Mouse (Mus musculus) liver, embryonic 14.5 days (tissue): ENCODE measurements around the gene Chd4. TPM values are rescaled to one million over a fixed set of nuclear protein-coding genes. Genes with fewer than 3 reads are reported as not detected.
A peak's percentile ranks its signal among the peaks of the same experiment; 100 is the strongest.

Experiments
- ATAC-seq: fragments of 200-750 bp; cut with Nextera tagmentation; 2 replicates; pipeline ENCODE4 v1.8.0; 2017; ENCODE audit warnings: moderate number of reproducible peaks, mild to moderate bottlenecking, moderate library complexity; ENCODE audit not compliant: insufficient read depth
- DNase-seq, 3 experiments: peaks; one replicate each; pipeline ENCODE4 v3.0.0-alpha.2; 2012 to 2013; ENCODE audit warnings: low read depth in 3 of 3, low spot score in 3 of 3
- H3K27ac ChIP-seq: fragments of 300-500 bp; sonication (generic); 2 replicates; pipeline ENCODE4 v1.5.1; 2014; ENCODE audit warnings: moderate library complexity, mild to moderate bottlenecking, control low read depth, inconsistent platforms
- H3K27me3 ChIP-seq: fragments of 300-500 bp; sonication (generic); 2 replicates; pipeline ENCODE4 v1.6.1; 2014; ENCODE audit warnings: mild to moderate bottlenecking, low read length, moderate library complexity; ENCODE audit not compliant: control insufficient read depth, insufficient read depth
- H3K36me3 ChIP-seq: fragments of 300-500 bp; sonication (generic); replicated peaks from 2 replicates; pipeline ENCODE4 v1.6.1; 2014; ENCODE audit warnings: low read depth; ENCODE audit not compliant: control insufficient read depth, insufficient read depth
- H3K4me1 ChIP-seq, 2 experiments: fragments of 200-500 bp in 1 of 2; fragments of 300-500 bp in 1 of 2; sonication (generic) in 1 of 2; replicated peaks; 2 replicates each; pipeline ENCODE4 v1.6.1; 2012 to 2014; ENCODE audit warnings: antibody characterized with exemption in 1 of 2, inconsistent platforms in 1 of 2, low read length in 1 of 2; ENCODE audit not compliant: control insufficient read depth in 2 of 2, insufficient read depth in 2 of 2
- H3K4me2 ChIP-seq: fragments of 300-500 bp; sonication (generic); 2 replicates; pipeline ENCODE4 v1.6.1; 2014; ENCODE audit warnings: low read depth, mild to moderate bottlenecking, control low read depth, moderate library complexity
- H3K4me3 ChIP-seq, 2 experiments: fragments of 200-500 bp in 1 of 2; fragments of 300-500 bp in 1 of 2; sonication (generic) in 1 of 2; 2 replicates each; pipeline ENCODE4 v1.5.1; 2012 to 2014; ENCODE audit warnings: low read depth in 2 of 2, low read length in 2 of 2, mild to moderate bottlenecking in 2 of 2, control low read depth in 1 of 2, inconsistent platforms in 1 of 2, moderate library complexity in 1 of 2; ENCODE audit not compliant: insufficient read depth in 1 of 2
- H3K9ac ChIP-seq: fragments of 300-500 bp; sonication (generic); replicated peaks from 2 replicates; pipeline ENCODE4 v1.6.1; 2014; ENCODE audit warnings: mild to moderate bottlenecking, control low read depth, moderate library complexity
- H3K9me3 ChIP-seq: fragments of 300-500 bp; sonication (generic); 2 replicates; pipeline ENCODE4 v1.6.1; 2016; ENCODE audit warnings: low read length, mixed read lengths; ENCODE audit not compliant: control insufficient read depth
- CTCF ChIP-seq: IDR thresholded peaks from 2 replicates; pipeline ENCODE4 v1.5.1; 2016; ENCODE audit warnings: antibody characterized with exemption, low read depth, control low read depth
- EP300 ChIP-seq: IDR thresholded peaks from 2 replicates; pipeline ENCODE4 v1.6.1; 2016; ENCODE audit warnings: antibody characterized with exemption, low read depth
- WGBS: fragments of 180-500 bp; shearing (Covaris S2); extraction: QIAGEN DNeasy Blood & Tissue Kit; methylation state at CpG from one replicate; pipeline ENCODE4 v1.1.7; 2014; ENCODE audit not compliant: insufficient replicate concordance; 5-methylcytosine and 5-hydroxymethylcytosine counted together
- polyA plus RNA-seq, 2 experiments: library from polyadenylated mRNA; depleted of rRNA in 1 of 2; stranded (reverse) in 1 of 2; unstranded in 1 of 2; fragments of >200 nt; fragmentation: Nextera tagmentation in 1 of 2; extraction: Ambion mirVana in 1 of 2; gene quantifications; 2 replicates each; pipeline versions ENCODE4 v1.2.1 to v1.2.3; 2012 to 2014

Gene Chd4
- polyA plus RNA-seq, 2 experiments: 19.7 to 24.7 TPM

DNA sequence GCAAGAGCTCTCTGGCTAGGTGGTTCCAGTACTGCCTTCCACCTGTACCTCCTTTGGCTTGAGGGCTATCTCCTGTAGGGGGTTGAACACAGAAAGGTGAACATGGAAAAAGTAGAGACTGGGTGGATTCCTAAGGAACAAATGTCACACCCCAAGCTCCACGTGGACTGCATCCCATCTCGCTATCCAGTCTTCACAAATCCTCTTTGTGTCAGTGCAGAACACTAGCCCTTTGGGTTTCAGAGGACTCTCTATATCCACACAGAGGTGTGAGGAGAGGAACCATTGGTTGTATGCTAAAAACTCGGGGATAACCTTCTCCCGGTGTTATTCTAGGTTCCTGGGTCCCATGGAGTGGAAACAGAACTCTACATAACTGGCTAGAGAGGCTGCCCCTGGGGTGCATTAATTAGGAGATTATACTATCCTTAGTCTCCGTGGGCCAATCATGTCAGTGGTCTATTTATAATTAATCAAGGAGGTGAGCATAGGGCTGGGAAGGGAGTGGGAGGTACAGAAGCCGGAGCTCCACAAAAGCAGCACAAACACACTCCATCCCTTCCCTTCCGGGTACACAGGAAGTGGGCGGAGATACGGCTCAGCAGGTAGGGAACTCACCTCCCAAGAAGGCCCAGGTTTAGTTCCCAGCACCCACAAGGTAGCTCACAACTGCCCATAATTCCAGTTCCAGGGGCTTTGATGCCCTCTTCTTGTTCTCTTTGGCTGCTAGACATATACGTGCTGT, 5.3 kb upstream of the Chd4 start:
- ATAC-seq (no peak), DNase-seq (no peak)
- Histone ChIP-seq H3K27ac (peak overlapping the region; percentile 65), H3K9ac (peak overlapping the region; percentile 49), H3K4me2 (peak overlapping the region; percentile 74), H3K4me1 (peaks cover 29 to 34% of the 10 kb centered on the region in 2 experiments), H3K9me3 (no peaks in the 10 kb centered on the region), H3K4me3 (peak overlapping the region; percentile 2 to 23; a peak in 2 of 4 replicates), H3K27me3 (no peaks in the 10 kb centered on the region), H3K36me3 (no peaks in the 10 kb centered on the region)
- TF ChIP-seq CTCF: no peak
- TF ChIP-seq EP300: no peak
- 61% methylated on average over 10 of the region's 10 CpGs for WGBS

DNA sequence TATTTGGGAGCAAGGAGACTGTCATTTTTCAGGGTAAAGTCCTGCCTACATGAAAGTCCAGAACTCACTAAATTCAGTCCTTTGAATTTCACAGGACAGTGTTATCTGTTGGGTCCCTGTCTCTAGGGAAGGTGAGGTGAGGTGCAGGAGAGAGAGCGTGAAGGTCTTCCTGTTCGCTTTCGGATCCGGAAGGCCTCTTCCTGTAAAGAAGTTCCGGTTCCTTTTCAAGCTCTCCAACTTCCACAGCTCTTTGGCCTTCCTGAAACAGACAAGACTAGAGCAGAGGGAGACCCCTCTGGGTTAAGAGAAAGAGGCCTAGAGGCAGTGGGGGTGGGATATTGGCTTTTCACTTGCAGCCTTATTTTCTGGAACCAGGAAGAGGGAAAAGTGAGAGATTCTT, 3.4 kb upstream of the Chd4 start:
- 0 out of 2 replicates have a peak overlapping the region, but pooled peaks have one; percentile 12 for H3K27ac ChIP-seq
- H3K4me2 ChIP-seq: no peak overlapping the region
- no peak for TF ChIP-seq CTCF
- no peak for TF ChIP-seq EP300
- no peak overlapping the region for H3K4me3 ChIP-seq
- no peak overlapping the region; the same call in 1 of the 2 replicates for H3K9ac ChIP-seq
- DNase-seq (no peak), ATAC-seq (no peak)
- H3K9me3 ChIP-seq: no peaks in the 10 kb centered on the region
- H3K36me3 ChIP-seq: no peaks in the 10 kb centered on the region
- peaks cover 35 to 36% of the 10 kb centered on the region in 2 experiments for H3K4me1 ChIP-seq
- 46% methylated on average over 5 of the region's 5 CpGs for WGBS
- H3K27me3 ChIP-seq: no peaks in the 10 kb centered on the region

DNA sequence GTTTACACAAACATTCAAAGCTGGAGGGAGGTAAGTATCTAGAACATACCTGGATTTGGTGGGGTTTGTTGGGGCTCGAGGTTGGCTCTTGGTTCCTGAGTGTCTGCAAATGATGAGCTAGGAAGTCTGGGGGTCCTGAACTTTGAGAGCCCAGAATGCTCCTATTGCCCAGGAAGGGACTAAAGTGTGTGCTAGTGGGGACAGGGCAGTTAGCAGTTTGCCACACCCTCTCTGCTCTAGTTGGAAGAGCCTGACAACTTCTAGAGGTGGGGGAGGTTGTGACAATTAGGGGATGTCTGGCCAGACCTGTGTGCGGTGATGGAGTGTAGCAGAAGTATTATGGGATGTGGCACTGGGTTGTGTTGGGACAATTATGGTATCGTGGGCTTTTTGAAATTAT, 938 bp upstream of the Chd4 start:
- Histone ChIP-seq H3K27ac (peak overlapping the region; percentile 77), H3K9me3 (no peaks in the 10 kb centered on the region), H3K4me3 (no peak overlapping the region), H3K27me3 (no peaks in the 10 kb centered on the region), H3K9ac (no peak overlapping the region; the same call in 1 of the 2 replicates), H3K36me3 (peaks cover 13% of the 10 kb centered on the region), H3K4me2 (peak overlapping the region; percentile 89), H3K4me1 (peaks cover 39 to 42% of the 10 kb centered on the region in 2 experiments)
- no peak for ATAC-seq
- 37% methylated on average over 3 of the region's 3 CpGs for WGBS
- DNase-seq: no peak
- TF ChIP-seq CTCF: no peak
- no peak for TF ChIP-seq EP300

DNA sequence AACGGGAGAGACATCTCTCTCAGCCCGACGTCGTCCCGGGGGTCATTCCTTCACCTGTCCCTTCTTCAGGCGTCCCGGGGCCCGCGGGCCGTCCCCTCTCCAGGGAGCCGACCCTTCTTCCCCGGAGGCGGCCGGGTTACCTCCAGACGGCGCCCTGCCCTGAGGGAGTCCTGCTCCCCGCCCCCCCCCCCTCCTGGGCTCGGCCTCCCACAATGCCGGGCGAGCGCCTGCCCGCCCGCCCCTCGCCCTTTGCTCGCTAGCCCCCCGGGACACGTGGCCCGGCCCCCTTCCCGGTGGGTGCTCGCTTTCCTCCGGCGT, 457 bp downstream of the Chd4 start:
- peak overlapping the region; percentile 82 for H3K27ac ChIP-seq
- peak overlapping the region; percentile 88 for H3K9ac ChIP-seq
- peak overlapping the region; percentile 89 for H3K4me2 ChIP-seq
- H3K27me3 ChIP-seq: no peaks in the 10 kb centered on the region
- no peaks in the 10 kb centered on the region for H3K9me3 ChIP-seq
- 0% methylated on average over 16 of the region's 32 CpGs for WGBS
- DNase-seq (no peak), ATAC-seq (peak; percentile 52)
- peak overlapping the region; percentile 85 to 88 for H3K4me3 ChIP-seq
- peaks cover 27% of the 10 kb centered on the region for H3K36me3 ChIP-seq
- peaks cover 30% of the 10 kb centered on the region in 2 experiments for H3K4me1 ChIP-seq
- no peak for TF ChIP-seq EP300

DNA sequence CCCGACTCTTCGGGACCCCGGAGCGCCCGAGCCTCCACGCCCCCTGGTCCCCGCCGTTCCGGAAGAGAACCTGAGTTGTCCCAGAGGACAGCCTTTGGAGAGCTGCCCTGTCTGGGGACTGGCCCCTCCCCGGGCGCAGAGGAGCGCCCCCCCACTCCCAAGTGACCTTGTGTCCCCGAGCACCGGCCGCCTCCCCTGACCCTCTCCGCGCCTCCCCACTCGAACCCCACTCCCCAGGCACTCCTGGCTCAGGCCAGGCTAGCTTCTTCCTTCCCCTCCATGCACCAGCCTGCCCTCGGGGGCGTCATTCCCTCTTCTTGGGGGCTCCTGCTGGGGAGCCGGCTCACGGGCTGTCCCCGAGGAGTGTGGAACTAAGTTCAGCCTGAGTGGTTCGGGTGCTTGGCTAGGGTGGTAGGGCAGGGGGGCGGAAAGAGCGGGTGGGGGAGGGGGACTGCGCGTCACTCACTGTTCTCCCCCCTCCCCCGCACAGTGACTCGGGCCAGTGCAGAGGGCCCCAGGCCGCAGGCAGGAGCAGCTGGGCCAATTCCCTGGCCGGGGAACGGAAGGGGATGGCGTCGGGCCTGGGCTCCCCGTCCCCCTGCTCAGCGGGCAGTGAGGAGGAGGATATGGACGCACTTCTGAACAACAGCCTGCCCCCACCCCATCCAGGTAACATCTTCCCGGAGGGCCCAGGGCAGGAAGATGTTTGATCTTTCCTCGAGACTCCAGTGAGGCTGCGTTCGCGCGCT, 990 bp downstream of the Chd4 start:
- H3K4me1 ChIP-seq: peaks cover 30% of the 10 kb centered on the region in 2 experiments
- WGBS: 1% methylated on average over 41 of the region's 44 CpGs
- DNase-seq: no peak

More for the DNA sequence above, 990 bp downstream of the Chd4 start:
- Histone ChIP-seq H3K4me3 (peak overlapping the region; percentile 85 to 88), H3K9me3 (no peaks in the 10 kb centered on the region), H3K36me3 (peaks cover 33% of the 10 kb centered on the region), H3K27ac (peak overlapping the region; percentile 82), H3K27me3 (no peaks in the 10 kb centered on the region), H3K9ac (peak overlapping the region; percentile 88), H3K4me2 (peak overlapping the region; percentile 89)
- TF ChIP-seq EP300 (no peak), CTCF (no peak)
- ATAC-seq: peak; percentile 27
